Mouse (Mus musculus): ENCODE measurements around the gene Lgr6.

Lgr6 gene

DNA sequence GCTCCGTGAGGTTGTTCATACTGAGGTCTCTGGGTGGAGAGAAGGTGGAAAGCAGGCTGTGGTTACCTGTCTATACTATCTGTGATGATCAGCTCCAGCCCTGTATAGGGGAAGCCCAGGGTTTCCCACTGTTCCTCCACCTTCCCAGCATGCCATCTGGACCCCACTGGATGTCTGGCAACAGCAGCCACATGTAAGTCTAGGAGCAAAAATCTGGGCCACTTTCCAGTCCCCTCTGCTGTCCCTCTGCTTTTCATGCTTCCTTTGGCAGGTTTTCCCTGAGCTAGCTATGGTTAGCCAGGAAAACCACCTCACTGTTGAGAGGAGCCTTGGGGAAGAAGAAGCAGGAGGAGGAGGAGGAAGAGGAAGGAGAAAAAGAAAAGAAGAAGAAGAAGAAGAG is 29.8 kb downstream of the Lgr6 start:
- DNase-seq = no peak

DNA sequence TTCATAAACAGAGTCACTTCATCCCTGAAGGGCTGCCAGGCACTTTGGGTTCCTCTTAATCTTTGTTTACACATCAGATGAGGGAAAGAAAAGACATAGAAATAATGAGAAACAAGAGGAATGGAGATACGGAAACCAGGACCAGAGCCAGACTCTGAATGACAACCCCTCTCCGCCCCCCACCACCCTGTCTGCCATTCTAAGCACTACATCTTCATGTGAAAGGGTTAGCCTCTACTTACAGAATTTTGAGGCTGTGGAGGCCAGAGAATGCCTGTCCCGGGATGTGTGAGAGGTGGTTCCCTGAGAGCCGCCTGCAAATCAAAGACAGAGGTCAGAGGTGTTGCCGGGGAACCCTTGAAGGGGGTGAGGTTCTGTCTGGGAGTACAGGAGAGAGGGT is 32.4 kb downstream of the Lgr6 start:
- no peak for DNase-seq

DNA sequence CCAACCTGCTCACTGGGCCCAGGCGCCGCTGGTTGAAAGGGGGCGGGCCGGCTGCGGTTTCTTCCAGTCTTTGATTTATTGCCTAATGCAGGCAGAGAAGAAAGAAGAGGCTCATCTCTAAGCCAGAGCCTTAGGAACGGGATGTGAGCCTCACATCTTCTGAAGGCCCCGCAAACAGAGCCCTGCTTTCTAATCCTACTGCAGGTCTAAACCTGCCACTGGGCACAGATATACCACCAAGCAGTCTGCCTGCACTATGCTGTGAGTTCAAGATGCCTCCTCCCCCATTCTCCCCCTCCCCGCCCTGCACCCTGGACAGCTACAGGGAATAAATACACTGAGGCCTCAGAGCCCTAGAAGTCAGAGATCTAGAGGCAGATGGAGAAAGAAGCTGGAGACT is 35.2 kb downstream of the Lgr6 start:
- DNase-seq = no peak

DNA sequence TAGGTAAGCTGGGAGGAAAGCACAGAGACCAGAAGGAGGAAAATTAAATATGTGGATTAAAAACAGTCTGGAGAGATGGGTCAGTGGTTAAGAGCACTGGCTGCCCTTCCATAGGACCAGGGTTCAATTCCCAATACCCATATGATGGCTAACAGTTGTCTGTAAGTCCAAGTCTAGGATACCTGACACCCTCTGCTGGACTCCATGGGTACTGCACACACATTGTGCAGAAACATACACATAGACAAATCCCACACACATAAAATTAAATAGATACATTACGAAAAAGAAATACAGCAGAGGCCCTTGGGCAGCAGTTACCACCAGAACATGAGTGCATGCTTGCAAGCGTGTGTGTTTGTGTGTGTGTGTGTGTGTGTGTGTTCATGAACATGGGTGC is 40.6 kb downstream of the Lgr6 start:
- no peak for DNase-seq

DNA sequence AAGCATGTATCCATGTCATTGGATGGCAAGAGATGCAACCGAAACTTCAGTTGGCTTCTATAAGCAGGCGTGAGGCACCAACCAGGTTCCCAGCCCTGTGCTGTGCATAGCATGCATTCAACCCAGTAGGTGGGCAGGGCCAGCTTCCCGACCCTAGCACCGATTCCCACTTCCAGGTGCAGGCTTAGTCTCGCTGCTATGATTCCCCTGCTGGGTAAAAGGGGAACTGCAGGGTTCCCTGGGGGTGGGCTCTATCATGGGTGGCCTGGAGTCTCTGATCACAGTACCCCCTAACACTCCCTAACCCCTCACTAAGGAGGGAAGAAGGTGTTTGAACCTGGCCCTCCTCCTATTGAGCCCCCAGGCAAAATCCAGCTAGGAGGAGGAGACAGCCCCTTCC is 42.1 kb downstream of the Lgr6 start:
- no peak for DNase-seq

DNA sequence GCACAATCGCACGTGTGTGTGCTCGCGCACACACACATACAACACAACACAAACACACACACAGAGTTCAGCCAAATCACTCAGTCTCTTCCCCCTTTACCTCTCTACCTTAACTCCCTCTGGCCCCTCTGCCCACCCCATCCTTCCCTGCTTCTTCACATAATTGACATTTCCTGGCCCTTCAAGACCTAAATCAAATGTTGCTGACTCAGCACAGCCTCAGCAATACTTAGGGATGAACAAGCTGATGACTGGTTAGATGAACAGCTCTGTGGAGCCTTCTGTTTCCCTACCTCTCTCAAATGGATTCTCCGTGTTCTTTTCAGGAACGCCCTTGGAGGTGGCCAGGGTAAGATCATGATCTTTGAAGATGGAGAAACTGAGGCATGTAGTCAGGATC is 43.8 kb downstream of the Lgr6 start:
- no peak for DNase-seq

DNA sequence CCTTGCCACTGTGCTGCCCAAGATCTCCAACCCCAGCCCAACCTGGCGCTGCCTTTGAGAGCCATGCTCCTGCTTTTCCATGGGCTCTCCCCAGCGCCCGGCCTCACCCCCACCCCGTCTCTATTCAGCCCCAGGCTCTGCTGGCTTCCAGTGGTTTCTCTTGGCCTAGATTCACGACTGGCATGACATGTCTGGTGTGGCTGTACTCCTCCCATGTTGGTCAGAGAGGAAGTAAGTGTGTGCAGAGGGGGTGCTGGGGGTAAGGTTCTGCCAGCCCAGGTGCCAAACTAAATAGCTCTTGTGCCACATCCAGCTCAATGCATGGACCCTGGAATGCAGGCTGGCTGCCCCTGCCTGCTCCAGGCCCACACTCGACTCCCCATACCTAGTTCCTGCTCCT is 44.9 kb downstream of the Lgr6 start:
- DNase-seq = no peak

DNA sequence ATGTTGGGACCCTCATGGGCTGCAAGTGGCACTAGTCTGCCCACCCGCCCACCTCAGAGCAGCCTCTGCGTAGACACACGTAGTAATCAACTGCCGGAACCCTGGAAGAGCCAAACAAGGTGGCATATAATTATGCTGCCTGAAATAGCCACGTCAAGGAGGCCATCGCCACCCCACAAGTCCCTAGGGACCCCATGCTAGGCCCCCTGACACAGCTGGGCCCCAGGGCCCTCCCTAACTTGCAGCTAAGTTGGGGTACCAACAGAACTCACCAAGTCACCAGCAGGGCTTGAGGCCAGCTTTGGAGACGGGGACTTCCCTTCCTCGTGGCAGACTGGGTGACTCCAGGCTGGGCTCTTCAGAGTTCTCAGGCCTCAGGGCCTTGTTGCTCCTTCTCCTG is 48.2 kb downstream of the Lgr6 start:
- DNase-seq = no peak

DNA sequence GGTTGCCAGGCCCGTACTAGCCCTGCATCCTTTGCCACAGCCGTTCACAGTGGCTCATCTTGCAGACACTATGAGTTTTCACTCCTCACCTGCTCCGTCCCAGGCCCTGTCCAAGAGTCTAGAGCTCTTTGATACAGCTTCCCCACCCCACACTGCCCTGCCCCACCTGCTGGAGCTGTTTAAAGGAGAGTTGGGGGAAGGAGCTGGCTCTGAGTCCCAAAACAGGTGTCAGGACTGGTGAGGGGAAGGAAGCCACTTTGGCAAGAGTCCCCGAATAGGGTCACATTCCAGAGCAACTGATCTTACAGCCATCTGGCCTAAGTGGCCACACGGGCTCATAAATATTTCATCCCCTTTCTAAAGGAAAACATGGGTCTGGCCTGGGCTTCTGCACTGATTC is 51.0 kb downstream of the Lgr6 start:
- DNase-seq = no peak

DNA sequence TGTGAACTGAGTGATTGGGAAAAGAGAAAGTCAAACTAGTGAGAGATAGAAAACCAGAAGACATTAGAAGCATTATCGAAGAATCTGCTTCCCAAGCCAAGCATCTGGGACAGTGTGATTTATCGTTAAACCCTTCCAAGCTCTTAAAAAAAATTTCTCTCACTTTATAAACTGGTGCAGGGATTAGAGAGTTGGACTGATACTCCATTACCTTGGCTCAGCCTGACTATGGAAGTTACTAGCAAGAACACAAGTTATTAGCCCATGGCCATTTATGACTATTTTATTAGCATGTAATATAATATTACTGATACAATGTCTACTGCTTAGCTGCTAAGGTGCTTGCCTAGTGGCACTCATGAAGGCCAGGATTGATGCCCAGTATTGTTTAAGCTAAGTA is 60.6 kb downstream of the Lgr6 start:
- DNase-seq = no peak

DNA sequence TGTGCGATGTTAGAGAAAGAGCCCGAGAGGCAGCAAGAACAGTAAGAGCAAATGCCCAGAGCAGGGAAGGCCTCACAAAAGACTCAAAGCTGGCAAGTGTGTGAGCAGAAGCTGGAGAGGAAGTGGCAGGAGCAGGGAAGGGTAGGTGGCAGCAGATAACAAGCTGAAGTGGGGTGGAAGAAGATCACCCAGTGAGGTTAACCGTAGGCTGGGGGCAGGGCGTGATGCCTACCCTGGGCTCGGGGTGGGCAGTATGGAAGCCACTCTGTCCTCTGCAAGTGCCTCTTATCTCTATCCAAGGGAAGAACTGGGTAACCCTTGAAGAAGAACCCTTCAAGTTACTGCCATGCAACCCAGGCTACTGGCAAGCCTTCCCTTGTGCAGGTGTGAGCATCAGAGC is 68.8 kb downstream of the Lgr6 start:
- DNase-seq = no peak

DNA sequence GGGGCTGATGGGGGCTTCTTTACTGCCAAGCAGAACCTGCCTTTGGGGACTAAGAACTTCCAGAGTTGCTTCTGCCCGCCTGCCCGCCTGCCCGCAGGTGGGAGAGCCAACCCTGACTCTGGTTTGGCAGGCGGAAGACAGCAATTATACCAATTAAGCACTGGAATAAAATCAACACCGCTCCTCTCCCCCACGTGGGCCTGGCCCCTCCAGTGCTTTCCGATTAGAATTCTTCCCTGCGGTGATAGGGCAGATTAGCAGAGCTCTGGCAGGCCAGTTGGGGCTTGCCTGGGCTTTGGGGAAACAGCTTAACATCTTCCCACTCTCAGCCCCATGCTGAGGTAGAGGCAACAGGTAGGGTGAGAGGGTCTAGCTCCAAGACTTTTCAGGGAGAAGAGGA is 72.4 kb downstream of the Lgr6 start:
- no peak for DNase-seq

DNA sequence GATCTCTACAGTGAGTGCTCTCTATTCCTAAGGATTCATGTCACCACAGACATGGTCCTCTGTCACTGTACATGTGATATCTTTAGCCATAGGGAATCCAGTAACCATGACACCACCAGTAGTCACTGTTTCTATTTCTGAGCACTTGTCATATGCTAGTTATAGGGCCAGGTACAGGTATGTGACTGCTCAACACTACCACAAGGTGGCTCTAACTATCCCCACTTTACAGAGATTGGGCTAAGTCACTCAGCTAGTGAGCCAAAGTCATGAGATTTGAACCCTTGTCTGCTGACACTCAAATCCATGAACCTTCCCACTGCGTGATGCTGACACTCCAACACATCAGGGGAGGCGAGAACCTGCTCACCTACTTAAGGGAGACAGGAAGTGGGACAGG is 75.0 kb downstream of the Lgr6 start:
- DNase-seq = no peak

DNA sequence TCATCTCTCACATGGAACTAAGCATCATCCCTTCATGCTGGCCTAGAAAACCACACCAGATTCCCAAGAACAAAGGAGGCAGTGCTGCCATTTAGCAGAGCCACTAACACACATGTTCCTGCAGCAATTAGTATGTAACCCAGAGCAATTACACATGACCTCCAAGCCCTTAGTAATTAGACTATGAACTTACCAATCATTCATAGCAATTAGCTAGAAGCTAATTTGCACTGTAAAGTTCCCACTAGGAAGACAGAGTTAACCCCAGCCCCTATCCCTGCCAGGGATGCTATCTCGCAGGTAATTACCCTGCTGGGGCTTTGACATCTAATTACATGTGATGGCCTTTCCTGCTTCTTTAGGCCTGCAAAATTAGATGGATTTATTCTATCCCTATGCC is 78.8 kb downstream of the Lgr6 start:
- no peak for DNase-seq

DNA sequence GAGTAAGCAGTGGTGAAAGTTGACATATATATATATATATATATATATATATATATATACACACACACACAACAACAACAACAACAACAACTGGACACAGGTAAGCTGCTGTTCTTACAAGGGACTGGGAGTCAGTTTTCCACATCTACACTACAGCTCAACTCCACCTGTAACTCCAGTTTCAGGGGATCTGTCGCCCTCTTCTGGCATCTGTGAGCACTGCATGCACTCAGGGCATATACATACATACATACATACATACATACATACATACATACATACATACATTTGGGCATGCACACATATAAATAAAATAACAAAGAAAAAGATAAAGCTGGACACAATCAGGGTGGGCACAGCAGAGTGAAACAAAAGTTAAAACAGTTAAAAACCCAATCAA is 81.5 kb downstream of the Lgr6 start:
- DNase-seq = no peak

DNA sequence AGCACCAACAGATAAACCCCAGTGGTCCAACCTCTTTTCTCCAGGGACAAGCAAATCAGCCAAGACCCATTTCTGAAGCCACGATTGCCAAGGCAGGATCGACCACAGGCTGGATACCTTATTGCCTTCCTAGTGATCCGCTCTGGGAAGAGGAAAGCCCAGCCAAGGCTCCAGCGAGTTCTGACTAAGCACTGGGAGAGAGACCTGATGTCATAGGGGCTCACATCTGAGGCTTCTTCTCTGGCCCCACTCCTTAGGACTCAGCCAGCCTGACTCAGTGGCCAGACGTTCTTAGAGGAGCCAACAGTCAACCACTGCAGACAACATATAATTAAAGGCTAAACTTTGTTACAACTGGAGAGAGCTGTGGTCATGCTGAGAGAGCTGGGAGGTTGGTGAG is 83.1 kb downstream of the Lgr6 start:
- no peak for DNase-seq

DNA sequence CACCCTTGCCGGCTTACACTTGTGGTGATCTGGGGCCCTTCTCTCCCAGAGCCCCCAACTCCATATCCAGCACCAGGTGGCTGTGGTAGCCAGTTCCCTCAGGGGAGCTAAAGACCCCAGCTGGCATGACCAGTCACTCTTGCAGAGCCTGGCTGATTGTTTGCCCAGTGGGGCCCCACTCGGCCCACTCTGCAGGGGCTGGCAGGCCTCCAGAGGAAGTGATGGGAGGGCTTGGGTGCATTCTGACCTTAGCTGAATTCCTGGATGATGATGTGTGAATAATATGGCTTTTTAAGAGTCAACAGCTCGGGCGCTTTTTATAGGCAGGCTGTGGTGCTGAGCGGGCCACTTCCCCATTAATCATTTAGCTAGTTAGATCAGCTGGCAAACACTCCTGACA is 84.1 kb downstream of the Lgr6 start:
- DNase-seq = no peak

DNA sequence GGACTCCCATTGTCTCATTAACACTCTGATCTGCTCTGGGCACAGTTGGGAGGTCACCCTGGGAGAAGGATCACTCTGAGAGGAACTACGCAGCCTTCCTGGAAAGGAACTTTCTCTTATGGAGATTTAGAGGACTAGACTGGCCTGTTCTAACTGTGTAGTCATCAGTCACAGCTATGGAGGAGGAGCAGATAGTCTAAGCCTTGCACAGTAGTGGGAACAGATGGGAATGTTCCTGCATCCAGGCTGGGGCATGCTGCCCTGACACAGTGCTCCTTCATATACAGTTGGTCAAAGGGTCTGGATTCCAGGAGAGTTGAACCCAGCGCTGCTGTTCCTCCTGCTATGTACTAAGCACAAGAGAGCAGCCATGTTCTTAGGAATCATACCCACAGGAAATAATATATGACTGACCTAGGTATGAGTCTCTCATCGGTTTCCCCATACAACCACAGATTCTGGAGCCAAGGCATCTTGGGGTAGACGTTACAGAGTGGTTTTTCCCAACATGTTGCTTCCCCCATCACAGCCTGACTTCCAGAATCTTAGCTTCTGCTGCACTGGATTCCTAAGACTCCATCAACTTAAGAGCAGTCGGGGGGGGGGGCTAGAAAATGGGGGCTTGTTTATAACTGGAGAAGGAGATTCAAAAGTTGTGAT is 84.7 kb downstream of the Lgr6 start:
- no peak for DNase-seq

DNA sequence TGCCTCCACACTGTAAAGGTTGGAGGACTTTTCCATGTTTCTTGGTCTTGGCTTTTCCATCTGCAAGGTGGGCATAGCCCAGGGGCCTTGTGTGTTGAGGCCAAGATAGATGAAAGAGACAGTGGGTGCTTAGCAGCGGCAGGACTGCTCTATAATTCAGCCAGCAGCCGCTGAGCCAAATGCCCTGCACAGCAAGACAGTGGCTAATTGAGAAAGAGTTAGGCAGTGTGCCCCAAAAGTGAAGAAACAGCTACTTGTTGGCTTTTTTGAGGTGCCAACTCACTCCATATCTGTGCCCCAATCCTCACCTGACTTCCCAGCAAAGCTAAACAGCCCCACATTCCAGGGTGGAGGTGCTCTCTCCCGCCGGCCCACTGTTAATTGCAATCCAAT is 85.3 kb downstream of the Lgr6 start:
- DNase-seq = no peak

DNA sequence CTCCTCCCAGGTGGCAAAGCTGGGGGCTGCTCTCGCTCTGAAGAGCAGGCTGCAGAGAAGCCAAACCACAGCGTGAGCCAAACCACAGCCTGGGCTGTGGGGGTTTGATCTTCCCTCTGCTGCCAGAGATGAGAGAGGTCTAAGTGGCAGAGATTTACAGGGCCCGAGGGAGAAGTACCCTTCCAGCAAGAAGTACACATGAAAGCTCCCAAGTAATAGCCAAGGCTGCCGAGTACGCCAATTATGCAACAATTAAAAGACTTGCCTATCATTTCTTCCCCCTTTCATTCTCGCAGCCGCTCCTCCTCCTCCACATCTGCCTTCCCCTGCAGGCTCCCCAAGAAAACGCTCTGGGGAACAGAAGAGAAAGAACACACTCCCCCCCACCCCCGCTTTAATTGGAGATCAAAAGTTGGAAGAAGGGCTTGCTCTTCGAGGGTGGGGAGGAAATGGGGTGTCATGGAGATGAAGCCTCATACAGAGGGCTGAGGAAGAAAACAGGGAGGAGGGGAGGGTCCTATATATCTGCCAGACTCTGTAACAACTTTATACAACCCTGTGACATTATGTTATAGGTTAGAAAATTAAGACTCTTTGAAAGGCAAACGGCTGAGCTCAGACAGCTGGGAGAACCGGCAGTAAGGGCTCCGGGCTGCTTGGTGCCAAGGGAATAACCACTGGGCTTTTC is 85.8 kb downstream of the Lgr6 start:
- DNase-seq = no peak

DNA sequence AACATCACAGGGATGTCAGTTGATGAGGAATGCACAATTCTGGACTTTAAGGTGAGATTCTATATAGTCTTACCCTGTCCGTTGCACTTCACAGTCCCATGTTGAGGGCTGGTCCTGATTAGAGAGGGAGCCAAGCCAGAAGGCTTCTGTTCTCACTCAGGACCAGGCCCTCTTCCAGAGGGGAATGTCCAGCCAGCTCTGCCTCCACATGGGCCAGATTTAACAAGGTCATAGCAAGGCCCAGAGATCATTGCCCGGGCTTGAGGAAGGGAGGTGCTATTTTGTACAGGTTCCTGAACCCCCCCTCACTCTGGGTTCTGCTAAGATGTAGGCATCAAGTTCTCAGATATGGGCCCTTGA is 87.4 kb downstream of the Lgr6 start:
- no peak for DNase-seq

DNA sequence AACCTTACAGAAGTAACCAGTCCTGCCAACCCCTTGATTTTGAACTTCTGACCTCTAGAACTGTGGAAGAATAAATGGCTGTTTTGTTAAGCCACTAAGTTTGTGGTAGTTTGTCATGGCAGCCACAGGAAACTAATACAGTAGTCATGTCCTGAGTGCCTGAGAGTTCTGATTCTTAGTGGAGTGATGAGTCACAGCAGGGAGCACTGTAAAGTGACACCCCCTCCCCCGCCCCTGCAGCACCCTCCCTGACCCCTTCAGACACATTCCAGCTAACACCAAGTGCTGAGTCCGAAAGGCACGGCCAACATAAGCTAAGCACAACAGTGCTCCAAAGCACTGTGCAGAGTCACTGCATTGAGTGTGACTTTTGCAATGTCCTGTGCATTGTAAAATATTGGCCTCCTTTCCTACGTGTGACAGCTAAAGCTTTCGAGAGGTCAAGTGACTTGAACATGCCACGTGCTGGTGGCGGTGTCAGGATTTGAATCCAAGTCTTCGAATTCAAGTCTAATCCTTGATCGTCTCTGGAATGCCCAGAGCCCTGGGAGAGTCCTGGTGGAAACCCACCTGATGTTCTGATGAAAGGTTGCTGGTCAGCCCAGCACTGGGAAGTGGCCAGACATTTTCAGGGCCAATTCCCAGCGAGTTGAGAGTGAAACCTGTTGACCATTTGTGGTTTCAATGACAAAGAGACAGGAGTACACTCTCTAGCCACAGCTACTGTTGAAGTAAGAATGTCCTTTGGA is 88.0 kb downstream of the Lgr6 start:
- no peak for DNase-seq

DNA sequence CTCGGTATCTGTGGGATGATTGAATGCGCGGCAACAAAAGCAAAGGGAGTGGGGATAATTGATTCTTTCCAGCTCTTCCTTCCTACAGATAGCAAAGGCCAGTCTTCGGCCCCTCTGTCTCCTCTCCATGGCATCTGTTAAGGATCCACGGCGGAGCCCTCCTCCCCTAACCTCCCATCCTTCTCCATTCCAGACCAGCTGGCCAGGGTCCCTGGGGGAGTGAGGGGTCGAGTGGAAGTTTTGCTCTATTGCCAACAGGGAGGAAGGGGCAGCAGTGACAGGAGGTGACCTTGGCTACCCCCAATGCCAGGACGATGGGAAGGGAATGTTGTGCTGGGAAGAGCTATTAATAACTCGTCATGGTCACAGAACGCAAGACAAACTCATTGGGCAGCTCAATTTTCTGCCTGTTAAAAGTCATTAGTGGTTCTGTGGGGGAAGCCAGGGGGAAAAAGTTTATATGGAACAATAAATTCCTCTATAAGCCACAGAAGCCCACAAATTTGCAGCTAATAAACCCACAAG is 90.1 kb downstream of the Lgr6 start:
- no peak for DNase-seq

DNA sequence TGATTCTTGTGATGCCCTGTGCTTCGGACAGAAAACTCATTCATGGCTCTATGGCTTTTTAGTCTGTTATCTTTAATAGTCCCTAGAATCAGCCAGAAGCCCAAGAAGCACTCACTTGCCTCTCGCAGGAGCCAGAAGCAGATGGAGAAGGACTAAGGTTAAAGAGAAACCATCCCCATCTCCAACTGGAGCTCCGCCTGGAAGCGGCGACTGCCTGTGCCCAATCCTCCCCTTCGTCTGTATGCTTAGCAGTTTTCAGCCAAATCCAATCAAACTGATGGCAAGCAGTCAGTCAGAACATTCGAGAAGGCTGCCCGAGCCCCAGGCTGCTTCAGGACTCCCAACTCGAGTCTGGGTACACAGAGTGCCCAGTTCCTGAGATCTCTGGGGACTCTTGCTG is 92.6 kb downstream of the Lgr6 start:
- no peak for DNase-seq
